Mouse (Mus musculus) ES-Bruce4 (cell line): ENCODE results near the gene Tbc1d1.

ENCODE experiments used
- CTCF ChIP-seq: IDR thresholded peaks from one replicate; pipeline ENCODE4 v1.8.1; 2011; ENCODE audit warnings: low read depth, low read length
- EP300 ChIP-seq: IDR thresholded peaks from 2 replicates; pipeline ENCODE4 v1.6.1; 2011; ENCODE audit warnings: low read depth, low read length; ENCODE audit not compliant: insufficient read depth

- TF ChIP-seq CTCF (no peak), EP300 (no peak)
Measured at GRCm38 (mm10) chr5:64201071-64201470, 45.0 kb downstream of the Tbc1d1 start.
